Mouse (Mus musculus) lung, postnatal 0 days (tissue): ENCODE results near the gene Mtmr12.
A peak's percentile ranks its signal among the peaks of the same experiment; 100 is the strongest.

ENCODE experiments used
- CTCF ChIP-seq: IDR thresholded peaks from 2 replicates; pipeline ENCODE4 v1.5.1; 2016; ENCODE audit warnings: antibody characterized with exemption, mild to moderate bottlenecking
- EP300 ChIP-seq: IDR thresholded peaks from 2 replicates; pipeline ENCODE4 v1.6.1; 2016; ENCODE audit warnings: antibody characterized with exemption, mild to moderate bottlenecking, control low read depth

DNA sequence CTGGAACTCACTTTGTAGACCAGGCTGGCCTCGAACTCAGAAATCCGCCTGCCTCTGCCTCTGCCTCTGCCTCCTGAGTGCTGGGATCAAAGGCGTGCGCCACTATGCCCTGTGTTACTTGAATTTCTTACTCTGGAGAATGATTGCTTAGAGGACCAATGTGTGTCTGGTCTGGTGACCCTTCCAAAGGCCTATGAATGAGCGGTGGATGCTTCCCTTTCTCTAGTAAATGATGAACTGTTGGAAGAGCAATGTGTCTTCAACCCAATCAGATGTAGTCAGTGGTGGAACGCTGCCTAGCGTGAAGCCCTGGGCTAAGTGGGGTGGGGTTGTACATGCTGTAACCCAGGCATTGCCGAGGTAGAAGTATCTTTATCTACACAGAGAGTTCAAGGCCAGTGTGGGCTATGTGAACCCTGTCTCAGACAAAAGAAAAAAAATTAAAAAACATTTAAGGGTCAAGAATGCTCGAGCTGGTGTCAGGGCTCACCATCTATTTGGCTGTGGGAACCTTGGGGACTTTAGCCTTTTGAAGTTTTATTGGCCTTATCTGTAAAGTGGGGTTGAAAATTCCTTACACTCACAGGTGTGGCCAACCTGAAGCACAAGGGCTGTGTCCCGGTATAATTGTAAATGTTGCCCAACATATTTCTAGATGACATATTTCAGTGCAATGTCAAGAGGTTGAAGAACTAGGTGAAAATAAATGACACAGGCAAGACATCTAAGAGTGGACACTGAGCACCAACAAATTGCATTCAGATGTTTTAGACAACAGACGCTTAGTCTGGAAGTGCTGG is 14.0 kb downstream of the Mtmr12 start:
- TF ChIP-seq EP300, result peak; percentile 96
- TF ChIP-seq CTCF, result no peak
